Mouse (Mus musculus) kidney, embryonic 16.5 days (tissue): ENCODE measurements at regions not wholly inside any gene's neighbourhood (a gene's known extent, or its start where the extent isn't known, plus 50 kb on each side); places are given as distances from the start of the nearest gene placed in this dataset.
"Not testable (repeated sequence)": the region's sequence is repeated elsewhere in the genome, so short reads cannot be mapped to it uniquely, and the experiment has no call there.

Source experiments
- ATAC-seq: fragments of 200-750 bp; cut with Nextera tagmentation; 2 replicates; pipeline ENCODE4 v1.8.0; 2017; ENCODE audit warnings: moderate TSS enrichment; ENCODE audit not compliant: low FRiP score, low TSS enrichment
- H3K27ac ChIP-seq: fragments of 300-500 bp; sonication (generic); 2 replicates; pipeline ENCODE4 v1.5.1; 2014; ENCODE audit warnings: low read length
- H3K27me3 ChIP-seq: fragments of 300-500 bp; sonication (generic); 2 replicates; pipeline ENCODE4 v1.6.1; 2014; ENCODE audit warnings: low read length, control low read depth, mixed read lengths; ENCODE audit not compliant: insufficient read depth
- H3K36me3 ChIP-seq: fragments of 300-500 bp; sonication (generic); 2 replicates; pipeline ENCODE4 v1.6.1; 2014; ENCODE audit warnings: low read length, control low read depth, mixed read lengths; ENCODE audit not compliant: insufficient read depth
- H3K4me1 ChIP-seq: fragments of 300-500 bp; sonication (generic); 2 replicates; pipeline ENCODE4 v1.6.1; 2014; ENCODE audit warnings: low read length, control low read depth, mixed read lengths; ENCODE audit not compliant: insufficient read depth
- H3K4me2 ChIP-seq: fragments of 300-500 bp; sonication (generic); replicated peaks from 2 replicates; pipeline ENCODE4 v1.6.1; 2014; ENCODE audit warnings: low read depth, low read length
- H3K4me3 ChIP-seq: fragments of 300-500 bp; sonication (generic); 2 replicates; pipeline ENCODE4 v1.5.1; 2014; ENCODE audit warnings: mild to moderate bottlenecking, low read length
- H3K9ac ChIP-seq: fragments of 300-500 bp; sonication (generic); replicated peaks from 2 replicates; pipeline ENCODE4 v1.6.1; 2014; ENCODE audit warnings: low read length
- H3K9me3 ChIP-seq: fragments of 300-500 bp; sonication (generic); 2 replicates; pipeline ENCODE4 v1.6.1; 2016; ENCODE audit warnings: low read length, control low read depth
- WGBS: fragments of 180-500 bp; shearing (Covaris S2); extraction: QIAGEN DNeasy Blood & Tissue Kit; methylation state at CpG from one replicate; pipeline ENCODE4 v1.1.7; 2014; 5-methylcytosine and 5-hydroxymethylcytosine counted together

DNA sequence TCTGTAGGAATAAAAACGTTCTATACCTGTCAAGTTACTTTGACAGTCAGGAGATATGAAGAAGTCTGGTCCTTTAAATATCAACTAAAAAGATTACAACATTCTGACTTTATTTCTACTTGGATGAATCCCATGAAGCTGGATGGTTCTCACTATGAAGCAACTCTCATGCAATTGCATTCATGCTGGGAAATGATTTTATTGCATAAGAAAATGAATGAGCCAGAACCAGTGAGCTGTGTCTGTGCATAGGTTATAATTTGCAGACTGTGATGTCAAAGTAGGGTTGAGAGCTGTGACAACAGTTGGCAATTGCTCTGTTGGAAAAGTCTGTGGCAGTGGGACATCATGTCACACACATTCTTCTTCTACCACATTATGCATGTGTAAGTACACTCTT is 79.2 kb upstream of the C9orf72 start:
- Histone ChIP-seq H3K4me3 (no peak overlapping the region), H3K27ac (no peak overlapping the region), H3K4me1 (no peaks in the 10 kb centered on the region), H3K27me3 (no peaks in the 10 kb centered on the region), H3K4me2 (no peak overlapping the region), H3K9me3 (no peaks in the 10 kb centered on the region), H3K36me3 (no peaks in the 10 kb centered on the region), H3K9ac (no peak overlapping the region)
- WGBS: 76% methylated on average over 1 of the region's 1 CpGs
- ATAC-seq: no peak

DNA sequence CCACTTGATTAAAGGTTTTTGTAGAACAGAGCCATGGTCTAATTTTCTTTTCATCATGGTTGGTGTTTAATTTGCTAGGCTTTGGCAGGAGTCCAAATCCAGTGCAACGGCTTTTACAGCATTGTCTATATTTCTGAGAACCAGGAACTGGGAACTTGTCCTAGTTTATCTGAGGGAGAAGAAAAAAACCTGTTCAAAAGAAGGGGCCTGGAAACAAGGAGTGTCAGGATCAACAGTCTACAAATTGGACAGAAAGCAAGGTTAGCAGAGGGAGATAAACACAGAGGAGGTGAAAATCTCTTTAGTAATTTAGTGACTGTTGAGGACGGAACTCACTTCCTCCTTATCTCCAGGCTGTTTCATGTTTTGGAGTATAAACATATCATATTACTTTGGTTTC is 74.9 kb upstream of the C9orf72 start:
- Histone ChIP-seq H3K36me3 (no peaks in the 10 kb centered on the region), H3K9me3 (no peaks in the 10 kb centered on the region), H3K4me1 (no peaks in the 10 kb centered on the region), H3K4me3 (no peak overlapping the region), H3K9ac (no peak overlapping the region), H3K27ac (no peak overlapping the region), H3K27me3 (no peaks in the 10 kb centered on the region), H3K4me2 (no peak overlapping the region)
- 26% methylated on average over 2 of the region's 2 CpGs for WGBS
- no peak for ATAC-seq

DNA sequence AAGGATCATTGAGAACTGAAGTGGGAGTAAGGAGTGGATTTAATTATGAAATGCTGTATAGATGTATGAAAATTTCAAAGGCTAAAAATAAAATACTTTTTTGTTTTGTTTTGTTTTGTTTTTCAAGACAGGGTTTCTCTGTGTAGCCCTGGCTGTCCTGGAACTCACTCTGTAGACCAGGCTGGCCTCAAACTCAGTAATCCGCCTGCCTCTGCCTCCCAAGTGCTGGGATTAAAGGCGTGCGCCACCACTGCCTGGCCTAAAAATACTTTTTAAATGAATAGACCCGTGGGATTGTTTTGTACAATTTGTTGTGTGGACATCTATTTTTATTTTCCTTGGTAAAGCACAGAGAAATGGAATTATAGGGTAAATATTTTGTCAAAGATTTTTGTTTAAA is 74.4 kb upstream of the C9orf72 start:
- H3K27me3 ChIP-seq, H3K36me3 ChIP-seq, H3K9ac ChIP-seq, H3K4me2 ChIP-seq, H3K4me3 ChIP-seq, H3K9me3 ChIP-seq, H3K27ac ChIP-seq, ATAC-seq, H3K4me1 ChIP-seq: not testable (repeated sequence)
- WGBS: 82% methylated on average over 4 of the region's 4 CpGs

- Histone ChIP-seq H3K36me3 (no peaks in the 10 kb centered on the region), H3K4me2 (no peak overlapping the region), H3K4me1 (no peaks in the 10 kb centered on the region), H3K9me3 (no peaks in the 10 kb centered on the region), H3K27ac (no peak overlapping the region), H3K27me3 (no peaks in the 10 kb centered on the region), H3K4me3 (no peak overlapping the region), H3K9ac (no peak overlapping the region)
- no peak for ATAC-seq
Measured at GRCm38 (mm10) chr4:35284611-35285010, 58.6 kb upstream of the C9orf72 start.
